Mouse (Mus musculus) cortical plate, adult 2 months (tissue): Measurements from ENCODE around the gene Stx17. TPM values are rescaled to one million over a fixed set of nuclear protein-coding genes. Genes with fewer than 3 reads are reported as not detected.

Source experiments
- H3K27ac ChIP-seq: fragments of 200-500 bp; 2 replicates; pipeline ENCODE4 v1.5.1; 2012; ENCODE audit warnings: low read length, control low read depth, inconsistent platforms; ENCODE audit not compliant: insufficient read depth
- H3K4me1 ChIP-seq: fragments of 200-500 bp; 2 replicates; pipeline ENCODE4 v1.6.1; 2011; ENCODE audit warnings: low read length; ENCODE audit not compliant: control insufficient read depth, insufficient read depth
- H3K4me3 ChIP-seq: fragments of 200-500 bp; 2 replicates; pipeline ENCODE4 v1.5.1; 2011; ENCODE audit warnings: mild to moderate bottlenecking, low read length, control low read depth; ENCODE audit not compliant: insufficient read depth
- CTCF ChIP-seq: fragments of 200-500 bp; IDR thresholded peaks from 2 replicates; pipeline ENCODE4 v1.5.1; 2011; ENCODE audit warnings: mild to moderate bottlenecking, control low read depth, low read length; ENCODE audit not compliant: insufficient read depth; ENCODE audit errors: extremely low read depth
- POLR2A ChIP-seq: fragments of 200-500 bp; IDR thresholded peaks from 2 replicates; pipeline ENCODE4 v1.6.1; 2011; ENCODE audit warnings: mild to moderate bottlenecking, low read length, control low read depth; ENCODE audit not compliant: insufficient read depth; ENCODE audit errors: extremely low read depth
- polyA plus RNA-seq: library from polyadenylated mRNA; depleted of rRNA; stranded (reverse); fragments of >200 nt; gene quantifications from 2 replicates; pipeline ENCODE4 v1.2.3, GENCODE M21; 2012; rRNA removed

The Stx17 gene
- polyA plus RNA-seq = 12.9 and 13.6 TPM in 2 replicates

GRCm38 (mm10) chr4:48124773-48125469 lies at the start of gene Stx17:
TSS of gene Stx17 (plus strand) at chr4:48124915.
- peak within 1 kb of the TSS; percentile 82 for H3K4me3 ChIP-seq
- H3K4me1 ChIP-seq = no peaks in the 10 kb centered on the region
- H3K27ac ChIP-seq = no peak within 1 kb of the TSS
- TF ChIP-seq CTCF (no peak), POLR2A (peak; percentile 52; the same call in 1 of the 2 replicates)

- Histone ChIP-seq H3K4me3 (no peak overlapping the region), H3K27ac (no peak overlapping the region), H3K4me1 (peaks cover 1% of the 10 kb centered on the region; the same call in 1 of the 2 replicates)
- no peak for TF ChIP-seq POLR2A
- no peak for TF ChIP-seq CTCF
These were observed 47.8 kb upstream of the Stx17 start for GRCm38 (mm10) chr4:48076693-48077471.

DNA sequence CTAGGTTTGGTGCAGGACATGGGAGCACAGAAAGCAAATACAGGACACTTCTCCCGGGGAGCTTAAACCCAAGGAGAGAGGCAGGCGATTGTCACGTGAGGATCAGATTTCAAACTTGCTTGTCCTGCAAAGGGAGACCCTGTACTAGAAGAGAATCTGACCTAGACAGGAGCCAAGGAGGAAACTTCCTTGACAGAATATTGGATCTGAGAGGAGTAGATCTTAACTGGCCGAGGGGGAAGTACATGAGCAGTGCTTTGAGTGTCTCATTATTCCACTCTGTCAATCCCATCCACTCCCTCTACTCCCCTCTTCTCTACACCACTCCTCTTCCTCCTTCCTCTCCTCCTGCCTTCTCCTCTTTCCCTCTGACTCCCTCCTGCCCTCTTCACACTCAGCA lies 46.5 kb upstream of the Stx17 start:
- Histone ChIP-seq H3K4me1 (peaks cover 1% of the 10 kb centered on the region; the same call in 1 of the 2 replicates), H3K27ac (no peak overlapping the region), H3K4me3 (no peak overlapping the region)
- TF ChIP-seq CTCF = no peak
- no peak for TF ChIP-seq POLR2A

GRCm38 (mm10) chr4:48079285-48080039 lies 45.3 kb upstream of the Stx17 start:
- no peak overlapping the region for H3K27ac ChIP-seq
- no peak overlapping the region for H3K4me3 ChIP-seq
- TF ChIP-seq POLR2A (no peak), CTCF (no peak)
- H3K4me1 ChIP-seq = peaks cover 1% of the 10 kb centered on the region; the same call in 1 of the 2 replicates

GRCm38 (mm10) chr4:48083452-48083851 lies 41.3 kb upstream of the Stx17 start:
- Histone ChIP-seq H3K27ac (no peak overlapping the region), H3K4me1 (no peaks in the 10 kb centered on the region; the same call in 1 of the 2 replicates), H3K4me3 (no peak overlapping the region)
- TF ChIP-seq CTCF (no peak), POLR2A (no peak)

DNA sequence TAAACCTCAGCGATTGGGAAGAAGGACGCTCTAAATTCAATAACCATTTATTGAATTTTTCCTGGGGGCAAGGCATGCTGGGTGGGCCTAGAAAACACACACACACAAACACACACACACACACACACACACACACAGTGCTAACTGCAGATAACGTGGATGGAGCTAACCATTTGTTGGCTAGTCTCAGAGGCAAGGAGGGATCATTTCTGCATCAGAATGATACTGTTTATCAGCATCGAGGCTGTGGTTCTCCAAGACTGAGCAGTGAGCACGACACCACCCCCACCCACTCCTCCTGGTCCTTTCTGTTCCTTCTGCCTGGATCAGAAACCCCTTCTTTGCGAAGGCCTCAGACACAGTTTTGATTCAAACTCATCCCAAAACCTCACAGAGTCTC lies 38.1 kb upstream of the Stx17 start:
- no peak overlapping the region for H3K4me3 ChIP-seq
- H3K27ac ChIP-seq = no peak overlapping the region
- no peak for TF ChIP-seq CTCF
- TF ChIP-seq POLR2A = no peak
- no peaks in the 10 kb centered on the region for H3K4me1 ChIP-seq

- Histone ChIP-seq H3K4me1 (no peaks in the 10 kb centered on the region), H3K27ac (no peak overlapping the region), H3K4me3 (no peak overlapping the region)
- TF ChIP-seq POLR2A (no peak), CTCF (no peak)
These were observed 37.2 kb upstream of the Stx17 start for GRCm38 (mm10) chr4:48087497-48087896.

- Histone ChIP-seq H3K27ac (no peak overlapping the region), H3K4me1 (no peaks in the 10 kb centered on the region), H3K4me3 (no peak overlapping the region)
- no peak for TF ChIP-seq CTCF
- TF ChIP-seq POLR2A = no peak
These were observed 31.5 kb upstream of the Stx17 start for GRCm38 (mm10) chr4:48093221-48093620.

GRCm38 (mm10) chr4:48100217-48100616 lies 24.5 kb upstream of the Stx17 start:
- Histone ChIP-seq H3K4me3 (no peak overlapping the region), H3K4me1 (no peaks in the 10 kb centered on the region), H3K27ac (no peak overlapping the region)
- TF ChIP-seq CTCF (no peak), POLR2A (no peak)
